Mouse (Mus musculus): ENCODE measurements around the gene Cul4a.

- no peak for TF ChIP-seq CTCF (conservative IDR thresholded peaks at IDR 0.05 in 1 of 2, IDR thresholded peaks at IDR 0.05 in 1 of 2; ENCODE audit: low read depth in 2 of 2, low read length in 2 of 2)
- TF ChIP-seq EP300 (IDR thresholded peaks at IDR 0.05; ENCODE audit: low read length), result no peak
- TF ChIP-seq NELFE (IDR thresholded peaks at IDR 0.05; ENCODE audit: low read depth, low read length), result no peak
- TF ChIP-seq POLR2A (IDR thresholded peaks at IDR 0.05; ENCODE audit: low read depth, low read length), result no peak
Measured at GRCm38 (mm10) chr8:13179482-13179881, 74.1 kb downstream of the Cul4a start.

Measured in CH12.LX (cell line).